Mouse (Mus musculus): ENCODE data around the gene Ninj2. TPM values are rescaled to one million over a fixed set of nuclear protein-coding genes. Genes with fewer than 3 reads are reported as not detected.
A peak's percentile ranks its signal among the peaks of the same experiment; 100 is the strongest.

Gene Ninj2
- polyA plus RNA-seq, 1 experiment from 2014 or later, result 0.62 TPM

DNA sequence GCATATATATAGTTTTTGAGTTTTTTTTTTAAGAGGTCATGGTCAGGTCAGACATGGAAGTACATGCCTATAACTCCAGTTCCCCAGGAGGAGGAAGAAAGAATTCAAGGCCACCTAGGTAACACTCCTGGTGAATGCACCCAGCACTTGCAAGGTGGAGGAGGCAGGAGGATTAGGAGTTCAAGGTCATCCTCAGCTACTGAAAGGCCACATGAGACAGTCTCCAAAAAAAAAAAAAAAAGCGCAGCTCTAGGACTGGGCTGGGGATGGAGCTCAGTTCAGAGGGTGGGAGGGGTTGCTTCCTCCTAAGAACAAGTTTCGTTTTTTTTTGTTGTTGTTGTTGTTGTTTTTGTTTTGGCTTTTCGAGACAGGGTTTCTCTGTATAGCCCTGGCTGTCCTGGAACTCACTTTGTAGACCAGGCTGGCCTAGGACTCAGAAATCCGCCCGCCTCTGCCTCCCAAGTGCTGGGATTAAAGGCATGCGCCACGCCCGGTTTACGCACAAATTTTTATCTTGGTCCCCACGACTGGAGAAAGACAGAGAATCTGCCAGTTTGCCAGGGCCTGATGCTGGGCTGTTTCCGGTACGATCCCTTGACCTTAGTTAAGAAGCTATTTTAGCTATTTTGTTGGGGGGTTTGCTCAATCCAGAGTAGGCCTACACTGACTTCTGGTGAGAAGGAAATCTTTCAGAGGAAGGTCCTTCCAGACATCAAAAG lies 92.0 kb downstream of the Ninj2 start:
- WGBS, result 86% methylated on average over 12 of the region's 12 CpGs
- no peak for ATAC-seq (ENCODE audit: borderline replicate concordance, extremely low read depth, low FRiP score, low TSS enrichment)
- peaks cover 28% of the 10 kb centered on the region for H3K4me1 ChIP-seq

GRCm38 (mm10) chr6:120185756-120186155 lies 92.6 kb downstream of the Ninj2 start:
- Histone ChIP-seq H3K9me3 (no peaks in the 10 kb centered on the region), H3K4me1 (peaks cover 28% of the 10 kb centered on the region), H3K4me2 (no peak overlapping the region), H3K9ac (no peak overlapping the region), H3K4me3 (no peak overlapping the region), H3K27me3 (no peaks in the 10 kb centered on the region), H3K27ac (no peak overlapping the region), H3K36me3 (no peaks in the 10 kb centered on the region)
- no peak for ATAC-seq (ENCODE audit: borderline replicate concordance, extremely low read depth, low FRiP score, low TSS enrichment)
- WGBS, result 52% methylated on average over 7 of the region's 7 CpGs

More for the DNA sequence above, 92.0 kb downstream of the Ninj2 start:
- Histone ChIP-seq H3K4me2 (no peak overlapping the region), H3K9ac (no peak overlapping the region), H3K27ac (no peak overlapping the region), H3K4me3 (no peak overlapping the region), H3K36me3 (no peaks in the 10 kb centered on the region), H3K27me3 (no peaks in the 10 kb centered on the region), H3K9me3 (no peaks in the 10 kb centered on the region)

DNA sequence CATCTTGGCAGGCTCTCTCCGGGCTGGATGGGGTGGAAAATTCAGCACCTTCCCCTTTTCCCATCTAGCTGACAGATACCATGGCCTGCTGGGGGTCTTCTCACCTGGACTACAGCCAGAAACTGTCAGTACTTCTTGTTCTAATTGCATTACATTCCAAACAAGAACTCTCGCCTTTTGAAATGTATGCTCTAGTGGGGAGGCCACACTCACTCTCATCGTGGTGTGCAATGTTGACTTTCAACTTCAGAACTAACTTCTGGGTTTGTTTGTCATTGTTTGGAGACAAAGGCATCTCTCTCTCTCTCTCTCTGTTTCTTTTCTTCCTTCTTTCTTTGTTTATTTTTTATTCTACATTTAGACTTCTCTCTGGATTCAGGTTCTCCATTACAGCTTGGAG lies 93.4 kb downstream of the Ninj2 start:
- H3K9me3 ChIP-seq, result no peaks in the 10 kb centered on the region

GRCm38 (mm10) chr6:120187587-120188176 lies 94.5 kb downstream of the Ninj2 start:
- Histone ChIP-seq H3K36me3 (no peaks in the 10 kb centered on the region), H3K4me1 (peaks cover 39% of the 10 kb centered on the region), H3K27me3 (no peaks in the 10 kb centered on the region), H3K9me3 (no peaks in the 10 kb centered on the region), H3K27ac (peak overlapping the region; percentile 27; the same call in 1 of the 2 replicates), H3K9ac (no peak overlapping the region), H3K4me3 (no peak overlapping the region), H3K4me2 (peak overlapping the region; percentile 42)
- WGBS, result 25% methylated on average over 18 of the region's 18 CpGs
- no peak for ATAC-seq (ENCODE audit: borderline replicate concordance, extremely low read depth, low FRiP score, low TSS enrichment)

More for the DNA sequence above, 93.4 kb downstream of the Ninj2 start:
- no peak overlapping the region for H3K9ac ChIP-seq
- 29% methylated on average over 3 of the region's 3 CpGs for WGBS
- H3K36me3 ChIP-seq, result no peaks in the 10 kb centered on the region
- H3K4me1 ChIP-seq, result peaks cover 30% of the 10 kb centered on the region
- H3K4me2 ChIP-seq, result no peak overlapping the region
- no peak overlapping the region for H3K27ac ChIP-seq
- ATAC-seq (ENCODE audit: borderline replicate concordance, extremely low read depth, low FRiP score, low TSS enrichment), result no peak
- H3K27me3 ChIP-seq, result no peaks in the 10 kb centered on the region
- H3K4me3 ChIP-seq, result no peak overlapping the region

GRCm38 (mm10) chr6:120188376-120189235 lies 95.5 kb downstream of the Ninj2 start:
- peaks cover 39% of the 10 kb centered on the region for H3K4me1 ChIP-seq

DNA sequence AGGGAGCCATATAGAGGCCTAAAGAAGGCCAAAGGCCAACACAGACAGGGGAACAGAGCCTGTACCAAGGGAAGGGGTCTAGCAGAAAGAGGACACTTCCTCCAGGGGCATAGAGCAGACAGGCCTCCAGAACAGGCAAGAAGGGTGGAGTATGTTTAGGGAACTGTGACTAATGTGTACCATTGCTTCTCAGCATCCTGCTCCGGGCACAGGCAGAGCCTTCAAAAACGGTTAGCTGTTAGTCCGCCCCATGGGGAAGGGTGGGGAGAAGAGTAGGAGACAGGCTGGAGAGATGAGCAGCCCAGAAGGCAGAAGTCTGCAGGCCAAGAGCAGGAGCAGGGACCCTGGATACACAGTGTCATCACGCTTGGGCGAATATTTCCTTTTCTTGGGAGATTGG lies 96.1 kb downstream of the Ninj2 start:
- Histone ChIP-seq H3K4me2 (no peak overlapping the region), H3K27ac (no peak overlapping the region), H3K4me3 (no peak overlapping the region), H3K36me3 (no peaks in the 10 kb centered on the region), H3K9me3 (no peaks in the 10 kb centered on the region), H3K9ac (no peak overlapping the region), H3K27me3 (no peaks in the 10 kb centered on the region), H3K4me1 (peaks cover 44% of the 10 kb centered on the region)
- WGBS, result 90% methylated on average over 5 of the region's 5 CpGs
- ATAC-seq (ENCODE audit: borderline replicate concordance, extremely low read depth, low FRiP score, low TSS enrichment), result no peak

More at GRCm38 (mm10) chr6:120188376-120189235, 95.5 kb downstream of the Ninj2 start:
- no peaks in the 10 kb centered on the region for H3K36me3 ChIP-seq
- H3K4me3 ChIP-seq, result no peak overlapping the region
- H3K4me2 ChIP-seq, result peak overlapping the region; percentile 42
- WGBS, result 30% methylated on average over 24 of the region's 24 CpGs
- peak overlapping the region; percentile 27; the same call in 1 of the 2 replicates for H3K27ac ChIP-seq
- H3K27me3 ChIP-seq, result no peaks in the 10 kb centered on the region
- 0 out of 2 replicates have a peak overlapping the region, but pooled peaks have one; percentile 13 for H3K9ac ChIP-seq
- no peak for ATAC-seq (ENCODE audit: borderline replicate concordance, extremely low read depth, low FRiP score, low TSS enrichment)
- no peaks in the 10 kb centered on the region for H3K9me3 ChIP-seq

DNA sequence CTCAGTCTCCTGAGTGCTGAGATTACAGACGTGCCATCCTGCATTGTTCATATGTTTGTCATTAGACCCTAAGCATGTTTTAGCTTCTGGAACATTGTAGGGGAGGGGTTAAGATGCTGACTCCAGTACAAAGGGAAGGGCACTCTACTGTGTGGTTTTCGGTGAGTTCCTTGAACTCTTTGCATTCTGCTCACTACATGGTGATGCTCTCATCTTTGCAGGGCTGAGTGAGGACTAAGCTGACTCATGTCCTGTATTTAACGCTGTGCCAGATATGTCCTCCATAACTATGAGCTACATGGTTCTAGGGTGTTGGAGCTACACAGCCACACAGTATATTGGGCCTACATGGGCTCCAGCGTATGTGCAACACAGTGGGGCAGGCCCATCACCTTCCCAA lies 97.2 kb downstream of the Ninj2 start:
- H3K9me3 ChIP-seq, result no peaks in the 10 kb centered on the region
- no peak overlapping the region for H3K27ac ChIP-seq
- no peaks in the 10 kb centered on the region for H3K27me3 ChIP-seq
- no peak for ATAC-seq (ENCODE audit: borderline replicate concordance, extremely low read depth, low FRiP score, low TSS enrichment)
- no peaks in the 10 kb centered on the region for H3K36me3 ChIP-seq
- no peak overlapping the region for H3K9ac ChIP-seq
- H3K4me2 ChIP-seq, result no peak overlapping the region
- WGBS, result 92% methylated on average over 4 of the region's 4 CpGs
- no peak overlapping the region for H3K4me3 ChIP-seq
- H3K4me1 ChIP-seq, result peaks cover 47% of the 10 kb centered on the region

GRCm38 (mm10) chr6:120190912-120191311 lies 97.8 kb downstream of the Ninj2 start:
- no peak overlapping the region for H3K4me3 ChIP-seq
- H3K4me1 ChIP-seq, result peaks cover 50% of the 10 kb centered on the region
- no peak overlapping the region for H3K9ac ChIP-seq
- WGBS, result 60% methylated on average over 4 of the region's 4 CpGs
- no peak overlapping the region for H3K27ac ChIP-seq
- H3K27me3 ChIP-seq, result no peaks in the 10 kb centered on the region
- no peak overlapping the region for H3K4me2 ChIP-seq
- no peaks in the 10 kb centered on the region for H3K36me3 ChIP-seq
- H3K9me3 ChIP-seq, result no peaks in the 10 kb centered on the region
- no peak for ATAC-seq (ENCODE audit: borderline replicate concordance, extremely low read depth, low FRiP score, low TSS enrichment)

- H3K27me3 ChIP-seq, result no peaks in the 10 kb centered on the region
- no peak overlapping the region for H3K4me2 ChIP-seq
- no peak for ATAC-seq (ENCODE audit: borderline replicate concordance, extremely low read depth, low FRiP score, low TSS enrichment)
- H3K36me3 ChIP-seq, result no peaks in the 10 kb centered on the region
- H3K9ac ChIP-seq, result no peak overlapping the region
- H3K9me3 ChIP-seq, result no peaks in the 10 kb centered on the region
- peaks cover 46% of the 10 kb centered on the region for H3K4me1 ChIP-seq
- H3K27ac ChIP-seq, result no peak overlapping the region
- 58% methylated on average over 7 of the region's 7 CpGs for WGBS
- H3K4me3 ChIP-seq, result no peak overlapping the region
Measured at GRCm38 (mm10) chr6:120191396-120192170, 98.4 kb downstream of the Ninj2 start.

DNA sequence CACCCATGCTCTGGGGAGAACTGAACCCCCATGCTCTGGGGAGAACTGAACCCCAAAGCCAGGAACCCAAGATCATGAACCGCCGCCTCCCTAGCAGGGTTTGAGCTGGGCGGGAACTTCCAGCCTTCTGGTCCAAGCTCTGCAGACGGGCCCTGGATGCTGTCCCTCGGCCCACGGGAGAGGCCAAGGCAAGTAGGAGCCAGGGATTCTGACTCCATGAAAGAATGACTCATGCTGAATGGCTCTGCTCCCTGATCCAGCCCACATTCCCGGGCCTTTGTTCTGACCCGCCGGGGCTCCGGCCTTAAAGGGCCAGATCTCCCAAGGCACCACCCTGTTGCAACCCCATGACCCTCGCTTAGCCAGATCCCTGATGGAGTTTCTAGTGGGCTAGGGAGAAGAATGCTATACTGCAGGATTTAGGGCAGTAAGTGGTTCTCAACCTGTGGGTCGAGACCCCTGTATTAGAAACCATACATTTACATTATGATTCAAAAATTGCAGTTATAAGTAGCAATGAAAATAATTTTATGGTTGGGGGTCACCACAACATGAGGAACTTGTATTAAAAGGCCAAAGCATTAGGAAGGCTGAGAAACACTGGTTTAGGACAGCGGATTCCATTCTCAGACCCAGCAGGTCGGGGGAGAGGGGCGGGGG lies 99.2 kb downstream of the Ninj2 start:
- Histone ChIP-seq H3K27ac (no peak overlapping the region), H3K9me3 (no peaks in the 10 kb centered on the region), H3K9ac (no peak overlapping the region), H3K4me3 (no peak overlapping the region), H3K27me3 (no peaks in the 10 kb centered on the region), H3K4me2 (no peak overlapping the region), H3K4me1 (peaks cover 39% of the 10 kb centered on the region), H3K36me3 (no peaks in the 10 kb centered on the region)
- ATAC-seq (ENCODE audit: borderline replicate concordance, extremely low read depth, low FRiP score, low TSS enrichment), result no peak
- WGBS, result 26% methylated on average over 14 of the region's 15 CpGs

GRCm38 (mm10) chr6:120193174-120193573 lies 100.0 kb downstream of the Ninj2 start:
- H3K36me3 ChIP-seq, result no peaks in the 10 kb centered on the region
- no peak overlapping the region for H3K9ac ChIP-seq
- H3K27ac ChIP-seq, result no peak overlapping the region
- H3K9me3 ChIP-seq, result no peaks in the 10 kb centered on the region
- H3K4me2 ChIP-seq, result no peak overlapping the region
- ATAC-seq (ENCODE audit: borderline replicate concordance, extremely low read depth, low FRiP score, low TSS enrichment), result no peak
- no peak overlapping the region for H3K4me3 ChIP-seq
- H3K27me3 ChIP-seq, result no peaks in the 10 kb centered on the region
- WGBS, result 23% methylated on average over 5 of the region's 5 CpGs
- H3K4me1 ChIP-seq, result peaks cover 31% of the 10 kb centered on the region

All from lung, embryonic 15.5 days (tissue).